Mouse (Mus musculus): ENCODE measurements around the gene Gm17720. TPM values are rescaled to one million over a fixed set of nuclear protein-coding genes. Genes with fewer than 3 reads are reported as not detected.
A peak's percentile ranks its signal among the peaks of the same experiment; 100 is the strongest.

The Gm17720 gene
- total RNA-seq, 1 experiment from 2014 or later = not detected

- no peak for DNase-seq
Measured at GRCm38 (mm10) chr8:110039659-110040058, 62.9 kb downstream of the Gm17720 start, which contains the start of gene Chst4. Gene Chst4 (minus strand): TSS chr8:110039740.

GRCm38 (mm10) chr8:110039216-110039615, 63.3 kb downstream of the Gm17720 start:
- no peak for DNase-seq

DNA sequence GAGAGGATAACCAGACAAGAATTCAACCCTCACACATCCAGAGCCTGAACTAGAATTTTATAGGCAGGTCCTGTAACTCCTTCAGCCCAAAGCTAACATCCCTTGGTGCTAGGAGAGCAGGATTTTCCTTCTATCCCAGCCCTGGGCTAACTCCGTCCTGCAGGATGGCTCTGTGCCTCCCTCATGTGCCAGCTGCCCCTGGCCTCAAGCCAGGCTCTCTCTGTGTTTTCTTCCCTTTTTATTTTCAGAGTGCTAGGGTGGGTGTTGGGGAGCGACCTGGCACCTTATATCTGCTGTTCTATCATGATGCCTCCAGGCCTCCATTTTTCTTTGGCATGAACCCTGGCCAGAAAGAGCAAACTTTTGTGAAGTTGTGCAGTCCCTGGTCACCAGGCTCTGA, 66.4 kb downstream of the Gm17720 start:
- peak; percentile 9 for DNase-seq

- DNase-seq = no peak
Measured at GRCm38 (mm10) chr8:110034331-110034730, 68.2 kb downstream of the Gm17720 start.

- peak; percentile 11 for DNase-seq
Measured at GRCm38 (mm10) chr8:110033771-110034170, 68.8 kb downstream of the Gm17720 start.

Other genes with a start within 250 kb of the Gm17720 start
- 9.6 and 10.1 TPM in 2 replicates for gene Phlpp2, start 234.2 kb downstream of the Gm17720 start, total RNA-seq (2021)
- 0.15 and 0.53 TPM in 2 replicates for gene Marveld3, start 140.6 kb downstream of the Gm17720 start, total RNA-seq (2021)
- 6.8 and 46.2 TPM in 2 replicates for gene Tat, start 112.3 kb downstream of the Gm17720 start, total RNA-seq (2021)
- 2.1 and 3.9 TPM in 2 replicates for gene Chst4, start 63.0 kb downstream of the Gm17720 start, total RNA-seq (2021)
- 6.7 and 7.4 TPM in 2 replicates for gene Zfp612, start 23.0 kb downstream of the Gm17720 start, total RNA-seq (2021)
- gene Gm21964, start 1.5 kb downstream of the Gm17720 start, total RNA-seq (2021) = not detected in 2 replicates
- 0.34 and 0.56 TPM in 2 replicates for gene Calb2, start 65.5 kb upstream of the Gm17720 start, total RNA-seq (2021)
- 7.9 and 8.4 TPM in 2 replicates for gene Cmtr2, start 112.9 kb upstream of the Gm17720 start, total RNA-seq (2021)
- gene Hydin, start 164.2 kb upstream of the Gm17720 start, total RNA-seq (2021) = 0.07 and 0.26 TPM in 2 replicates

Measured in adrenal gland, postnatal 14 days (tissue).